Mouse (Mus musculus) heart, embryonic 15.5 days (tissue): ENCODE results near the gene Upk2. TPM values are rescaled to one million over a fixed set of nuclear protein-coding genes. Genes with fewer than 3 reads are reported as not detected.

Source experiments
- ATAC-seq: fragments of 200-750 bp; cut with Nextera tagmentation; replicated peaks from 2 replicates; pipeline ENCODE4 v1.8.0; 2017; ENCODE audit warnings: low read depth, moderate TSS enrichment; ENCODE audit not compliant: insufficient number of reproducible peaks, insufficient read depth, low FRiP score
- H3K27ac ChIP-seq: fragments of 300-500 bp; sonication (generic); 2 replicates; pipeline ENCODE4 v1.5.1; 2015; ENCODE audit warnings: mild to moderate bottlenecking, inconsistent platforms
- H3K27me3 ChIP-seq: fragments of 300-500 bp; sonication (generic); 2 replicates; pipeline ENCODE4 v1.6.1; 2015; ENCODE audit warnings: inconsistent platforms
- H3K36me3 ChIP-seq: fragments of 300-500 bp; sonication (generic); 2 replicates; pipeline ENCODE4 v1.6.1; 2015; ENCODE audit warnings: mild to moderate bottlenecking, inconsistent platforms
- H3K4me1 ChIP-seq: fragments of 300-500 bp; sonication (generic); replicated peaks from 2 replicates; pipeline ENCODE4 v1.6.1; 2015; ENCODE audit warnings: inconsistent platforms
- H3K4me2 ChIP-seq: fragments of 300-500 bp; sonication (generic); 2 replicates; pipeline ENCODE4 v1.6.1; 2015; ENCODE audit warnings: inconsistent platforms, mild to moderate bottlenecking, moderate library complexity
- H3K4me3 ChIP-seq: fragments of 300-500 bp; sonication (generic); 2 replicates; pipeline ENCODE4 v1.5.1; 2015; ENCODE audit warnings: mild to moderate bottlenecking, inconsistent platforms
- H3K9ac ChIP-seq: fragments of 300-500 bp; sonication (generic); 2 replicates; pipeline ENCODE4 v1.6.1; 2015; ENCODE audit warnings: mild to moderate bottlenecking, inconsistent platforms
- H3K9me3 ChIP-seq: fragments of 300-500 bp; sonication (generic); replicated peaks from 2 replicates; pipeline ENCODE4 v1.6.1; 2016; ENCODE audit warnings: inconsistent platforms
- WGBS: fragments of 180-500 bp; shearing (Covaris S2); methylation state at CpG from one replicate; pipeline ENCODE4 v1.1.7; 2015; ENCODE audit warnings: mixed read lengths; 5-methylcytosine and 5-hydroxymethylcytosine counted together
- polyA plus RNA-seq: library from polyadenylated mRNA; unstranded; fragments of >200 nt; fragmentation: Nextera tagmentation; extraction: Ambion mirVana; gene quantifications from 2 replicates; pipeline ENCODE4 v1.2.1, GENCODE M21; 2015

Gene Upk2
- polyA plus RNA-seq, 1 experiment from 2014 or later, result not detected

- under 1% methylated on average over 26 of the region's 26 CpGs for WGBS
- Histone ChIP-seq H3K27me3 (no peaks in the 10 kb centered on the region), H3K4me3 (peak overlapping the region; percentile 79), H3K36me3 (no peaks in the 10 kb centered on the region), H3K9ac (peak overlapping the region; percentile 82), H3K27ac (peak overlapping the region; percentile 99), H3K4me1 (peaks cover 36% of the 10 kb centered on the region), H3K9me3 (no peaks in the 10 kb centered on the region), H3K4me2 (peak overlapping the region; percentile 89)
- peak; percentile 51 for ATAC-seq
These were observed 25.1 kb upstream of the Upk2 start for GRCm38 (mm10) chr9:44479628-44480428.

GRCm38 (mm10) chr9:44478959-44479605, 24.3 kb upstream of the Upk2 start:
- WGBS, result under 1% methylated on average over 29 of the region's 29 CpGs
- peak overlapping the region; percentile 99 for H3K27ac ChIP-seq
- peak overlapping the region; percentile 79 for H3K4me3 ChIP-seq
- no peaks in the 10 kb centered on the region for H3K36me3 ChIP-seq
- H3K27me3 ChIP-seq, result no peaks in the 10 kb centered on the region
- no peaks in the 10 kb centered on the region for H3K9me3 ChIP-seq
- H3K4me2 ChIP-seq, result peak overlapping the region; percentile 89
- peak; percentile 41; the same call in 1 of the 2 replicates for ATAC-seq
- H3K9ac ChIP-seq, result peak overlapping the region; percentile 82
- peaks cover 36% of the 10 kb centered on the region for H3K4me1 ChIP-seq

GRCm38 (mm10) chr9:44478229-44478921, 23.6 kb upstream of the Upk2 start:
- H3K4me1 ChIP-seq, result peaks cover 35% of the 10 kb centered on the region
- under 1% methylated on average over 20 of the region's 27 CpGs for WGBS
- peak overlapping the region; percentile 82 for H3K9ac ChIP-seq
- H3K4me3 ChIP-seq, result peak overlapping the region; percentile 79
- ATAC-seq, result peak; percentile 44; the same call in 1 of the 2 replicates
- no peaks in the 10 kb centered on the region for H3K36me3 ChIP-seq
- peak overlapping the region; percentile 89 for H3K4me2 ChIP-seq
- H3K27ac ChIP-seq, result peak overlapping the region; percentile 99
- no peaks in the 10 kb centered on the region for H3K9me3 ChIP-seq
- H3K27me3 ChIP-seq, result no peaks in the 10 kb centered on the region

DNA sequence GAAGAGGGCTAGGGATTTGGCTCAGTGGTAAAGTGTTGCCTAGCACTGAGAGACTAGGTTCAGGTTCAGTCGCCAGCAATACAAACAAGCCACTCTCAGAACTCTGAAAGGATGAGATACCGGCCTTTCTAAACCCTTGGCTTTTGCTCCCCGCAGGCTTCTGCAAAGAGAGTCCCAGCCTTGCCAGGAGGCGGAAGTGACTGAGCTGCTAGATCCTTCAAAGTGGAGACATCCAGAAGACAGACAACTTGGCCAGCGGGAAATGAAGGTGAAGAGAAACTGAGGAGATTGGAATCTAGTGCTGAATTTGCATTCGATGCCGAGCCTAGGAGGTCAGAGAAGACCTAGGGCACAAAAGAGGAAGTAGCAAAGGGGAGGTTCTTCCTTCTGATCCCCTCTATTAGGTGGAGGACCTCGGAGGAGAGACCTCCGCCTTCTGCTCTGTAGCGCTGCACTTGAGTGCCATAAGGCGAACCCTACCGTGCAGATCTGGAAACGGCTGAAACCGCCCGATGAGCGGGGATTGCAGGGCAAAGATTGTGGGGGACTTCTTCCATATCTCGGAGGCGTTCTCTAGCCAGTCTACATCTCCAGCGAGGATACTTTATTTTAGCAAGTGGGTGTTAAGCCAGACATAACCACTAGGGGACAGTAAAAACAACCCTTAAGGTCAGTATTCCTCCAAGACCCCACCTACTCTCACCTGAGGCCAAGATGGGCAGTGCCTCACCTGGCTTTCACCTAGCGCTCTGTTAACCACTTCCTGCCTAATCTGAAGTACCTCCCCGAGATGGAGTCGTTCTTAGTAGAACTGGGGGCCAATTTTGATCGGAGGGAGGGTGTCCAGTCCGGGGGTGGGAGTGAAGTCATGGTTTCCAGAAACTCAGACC, 22.8 kb upstream of the Upk2 start:
- 5% methylated on average over 24 of the region's 24 CpGs for WGBS
- no peak for ATAC-seq

DNA sequence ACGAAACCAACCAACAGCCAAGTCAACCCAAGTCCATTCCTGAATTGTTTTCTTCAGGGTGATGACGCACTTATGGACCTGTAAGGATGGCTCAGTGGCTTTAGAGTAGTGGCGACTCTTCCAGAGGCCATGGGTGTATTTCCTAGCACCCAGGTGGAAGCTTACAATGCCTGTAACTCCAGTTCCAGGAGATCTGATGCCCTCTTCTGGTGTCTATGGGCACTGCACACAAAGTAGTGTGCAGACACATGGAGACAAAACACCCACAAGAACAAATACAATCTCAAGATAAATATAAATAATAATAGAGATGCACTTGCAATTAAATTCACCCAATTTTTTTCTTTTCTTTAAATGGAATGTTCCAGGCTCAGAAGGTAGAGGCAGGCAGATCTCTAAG, 21.2 kb upstream of the Upk2 start:
- Histone ChIP-seq H3K9ac (no peak overlapping the region), H3K36me3 (no peaks in the 10 kb centered on the region), H3K4me1 (peaks cover 31% of the 10 kb centered on the region), H3K4me2 (no peak overlapping the region), H3K9me3 (no peaks in the 10 kb centered on the region), H3K27me3 (no peaks in the 10 kb centered on the region), H3K4me3 (no peak overlapping the region), H3K27ac (no peak overlapping the region)
- ATAC-seq, result no peak
- 90% methylated on average over 3 of the region's 3 CpGs for WGBS

More for the DNA sequence above, 22.8 kb upstream of the Upk2 start:
- Histone ChIP-seq H3K36me3 (no peaks in the 10 kb centered on the region), H3K4me2 (peak overlapping the region; percentile 89), H3K27ac (peak overlapping the region; percentile 99), H3K4me3 (peak overlapping the region; percentile 79), H3K9me3 (no peaks in the 10 kb centered on the region), H3K27me3 (no peaks in the 10 kb centered on the region), H3K4me1 (peaks cover 35% of the 10 kb centered on the region), H3K9ac (peak overlapping the region; percentile 82)

GRCm38 (mm10) chr9:44474327-44474726, 19.6 kb upstream of the Upk2 start:
- WGBS, result 23% methylated on average over 1 of the region's 1 CpGs
- Histone ChIP-seq H3K4me1 (peaks cover 20% of the 10 kb centered on the region), H3K4me2 (no peak overlapping the region), H3K27ac (no peak overlapping the region), H3K4me3 (no peak overlapping the region), H3K36me3 (no peaks in the 10 kb centered on the region), H3K9ac (no peak overlapping the region), H3K9me3 (no peaks in the 10 kb centered on the region), H3K27me3 (no peaks in the 10 kb centered on the region; the same call in 1 of the 2 replicates)
- no peak for ATAC-seq

DNA sequence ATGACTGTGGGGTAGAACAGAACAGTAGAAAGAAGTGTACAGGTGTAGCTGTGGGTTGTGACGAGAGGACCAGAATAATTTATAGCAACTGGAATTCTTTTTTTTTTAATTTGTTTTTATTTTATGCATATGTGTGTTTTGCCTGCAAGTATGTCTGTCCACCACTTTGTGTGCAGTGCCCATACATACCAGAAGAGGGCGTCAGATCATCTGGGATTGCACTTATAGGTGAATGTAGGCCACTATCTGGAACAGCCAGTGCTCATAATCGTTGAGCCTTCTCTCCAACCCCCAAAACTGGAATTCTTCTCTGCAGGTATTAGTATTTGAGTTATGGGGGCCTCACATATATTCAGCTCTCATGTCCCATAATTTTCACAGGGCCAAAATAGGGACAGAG, 18.4 kb upstream of the Upk2 start:
- H3K4me3 ChIP-seq, result no peak overlapping the region
- no peak for ATAC-seq
- no peaks in the 10 kb centered on the region for H3K9me3 ChIP-seq
- no peak overlapping the region for H3K9ac ChIP-seq
- peaks cover 20% of the 10 kb centered on the region for H3K4me1 ChIP-seq
- no peaks in the 10 kb centered on the region for H3K36me3 ChIP-seq
- H3K4me2 ChIP-seq, result no peak overlapping the region
- no peaks in the 10 kb centered on the region; the same call in 1 of the 2 replicates for H3K27me3 ChIP-seq
- H3K27ac ChIP-seq, result no peak overlapping the region
- WGBS, result 63% methylated on average over 3 of the region's 3 CpGs

- no peak overlapping the region for H3K27ac ChIP-seq
- H3K4me3 ChIP-seq, result no peak overlapping the region
- peaks cover 3% of the 10 kb centered on the region; the same call in 1 of the 2 replicates for H3K27me3 ChIP-seq
- no peaks in the 10 kb centered on the region for H3K36me3 ChIP-seq
- H3K4me2 ChIP-seq, result no peak overlapping the region
- H3K4me1 ChIP-seq, result no peaks in the 10 kb centered on the region
- no peaks in the 10 kb centered on the region for H3K9me3 ChIP-seq
- no peak overlapping the region for H3K9ac ChIP-seq
- 48% methylated on average over 2 of the region's 2 CpGs for WGBS
- no peak for ATAC-seq
These were observed 14.0 kb upstream of the Upk2 start for GRCm38 (mm10) chr9:44468800-44469199.

DNA sequence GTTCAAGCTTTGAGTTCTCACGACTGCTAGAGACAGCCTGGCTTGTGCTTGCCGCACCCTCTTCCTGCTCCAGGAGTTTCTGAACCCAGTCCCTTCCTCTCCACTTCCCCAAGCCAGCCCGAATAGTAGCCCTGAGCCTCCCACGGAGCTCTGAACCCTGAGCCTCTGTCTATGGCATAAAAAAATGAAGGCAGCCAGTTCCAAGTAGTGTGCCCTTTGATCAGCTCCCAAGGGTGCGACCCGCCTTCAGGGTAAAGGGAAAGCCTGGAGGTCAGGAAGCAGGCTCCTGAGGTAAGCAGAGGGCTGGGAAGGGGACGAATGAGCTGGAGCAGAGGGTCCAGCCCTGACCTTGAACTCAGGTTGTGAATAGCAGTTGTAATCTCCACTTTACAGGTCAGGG, 13.4 kb upstream of the Upk2 start:
- Histone ChIP-seq H3K4me1 (no peaks in the 10 kb centered on the region), H3K9ac (no peak overlapping the region), H3K9me3 (no peaks in the 10 kb centered on the region), H3K27me3 (peaks cover 3% of the 10 kb centered on the region; the same call in 1 of the 2 replicates), H3K4me2 (no peak overlapping the region), H3K27ac (no peak overlapping the region), H3K4me3 (no peak overlapping the region), H3K36me3 (no peaks in the 10 kb centered on the region)
- ATAC-seq, result no peak
- 56% methylated on average over 7 of the region's 7 CpGs for WGBS

DNA sequence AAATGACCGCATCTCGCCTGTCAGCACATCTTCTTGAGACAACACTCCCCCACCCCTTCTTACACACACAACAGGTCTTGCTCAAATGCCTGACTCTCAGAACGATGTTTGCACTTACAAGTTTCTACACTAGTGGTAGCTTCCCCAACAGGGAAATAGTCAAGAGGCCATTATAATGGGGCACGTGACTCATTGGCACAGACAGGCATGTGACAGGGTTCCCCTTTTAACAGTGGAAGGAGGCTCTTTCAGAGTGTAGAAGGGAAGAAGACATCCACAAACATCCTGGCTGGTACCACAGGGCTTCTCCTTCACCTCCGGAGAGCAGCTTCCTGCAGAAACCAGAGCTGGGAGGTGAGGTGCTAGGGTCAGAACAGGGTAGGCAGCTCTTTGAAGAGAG, 7.2 kb upstream of the Upk2 start:
- no peak overlapping the region for H3K4me3 ChIP-seq
- no peak overlapping the region for H3K9ac ChIP-seq
- H3K27ac ChIP-seq, result no peak overlapping the region
- 71% methylated on average over 5 of the region's 5 CpGs for WGBS
- no peaks in the 10 kb centered on the region for H3K36me3 ChIP-seq
- H3K4me2 ChIP-seq, result no peak overlapping the region
- no peaks in the 10 kb centered on the region for H3K9me3 ChIP-seq
- H3K4me1 ChIP-seq, result no peaks in the 10 kb centered on the region
- H3K27me3 ChIP-seq, result peaks cover 8% of the 10 kb centered on the region; the same call in 1 of the 2 replicates
- no peak for ATAC-seq
